Mouse (Mus musculus) kidney, postnatal 36 days (tissue): Measurements from ENCODE around the gene Wdr45b.
"Not testable (repeated sequence)": the region's sequence is repeated elsewhere in the genome, so short reads cannot be mapped to it uniquely, and the experiment has no call there.

Source experiments
- DNase-seq, 2 experiments: peaks; one replicate each; pipeline ENCODE4 v3.0.0; 2021 to 2022; ENCODE audit warnings: mixed read lengths in 2 of 2

Wdr45b gene

DNA sequence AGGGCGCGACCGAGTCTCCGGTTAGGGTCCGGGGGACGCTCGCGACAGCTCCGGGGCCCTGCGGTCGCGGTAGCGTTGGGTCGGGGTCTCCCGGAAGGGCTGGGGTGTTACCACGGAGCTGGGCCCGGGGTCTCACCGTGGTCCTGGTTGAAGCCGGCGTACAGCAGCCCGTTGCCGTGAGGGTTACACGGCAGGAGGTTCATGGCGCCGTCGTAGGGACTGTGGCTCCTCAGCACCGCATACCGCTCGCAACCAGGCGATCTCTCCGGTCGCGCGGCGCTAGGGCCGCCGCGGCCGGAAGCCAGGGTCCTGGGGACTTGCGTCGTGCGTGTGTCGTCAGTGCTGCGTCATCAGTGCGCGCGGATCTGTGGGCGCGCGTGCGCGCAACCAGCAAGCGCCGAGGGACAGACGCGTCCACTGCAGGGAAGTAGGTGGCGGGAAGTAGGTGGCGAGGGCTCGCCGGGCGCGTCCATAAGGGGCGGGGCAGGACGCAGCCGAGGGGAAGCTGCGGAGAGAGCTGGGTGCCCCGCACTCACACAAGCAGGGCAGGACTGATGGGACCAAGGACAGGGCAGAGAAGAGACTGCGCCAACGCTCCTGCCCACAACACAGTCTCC, at the start of gene Wdr45b:
Wdr45b (minus strand) TSS at position 355 of the 617 bp plus-strand sequence.
- DNase-seq = peak; percentile 98 to 99

DNA sequence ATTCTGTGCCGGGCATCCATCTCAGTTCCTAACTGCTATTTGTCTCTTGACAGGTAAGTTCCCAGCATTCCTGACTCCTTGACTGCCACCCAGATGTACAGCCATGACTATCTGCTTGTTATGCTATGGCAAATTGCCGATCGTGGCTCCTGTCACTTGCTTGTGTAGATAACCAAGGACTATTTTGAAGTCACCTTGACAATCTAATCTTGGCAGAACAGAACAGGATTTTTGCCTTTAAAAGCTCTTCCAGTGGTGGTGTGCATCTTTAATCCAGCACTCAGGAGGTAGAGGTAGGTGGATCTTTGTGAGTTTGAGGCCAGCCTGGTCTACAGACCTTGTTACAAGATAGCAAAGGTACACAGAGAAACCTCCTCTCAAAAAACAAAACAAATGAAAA, 38.2 kb upstream of the Wdr45b start:
- DNase-seq = no peak

DNA sequence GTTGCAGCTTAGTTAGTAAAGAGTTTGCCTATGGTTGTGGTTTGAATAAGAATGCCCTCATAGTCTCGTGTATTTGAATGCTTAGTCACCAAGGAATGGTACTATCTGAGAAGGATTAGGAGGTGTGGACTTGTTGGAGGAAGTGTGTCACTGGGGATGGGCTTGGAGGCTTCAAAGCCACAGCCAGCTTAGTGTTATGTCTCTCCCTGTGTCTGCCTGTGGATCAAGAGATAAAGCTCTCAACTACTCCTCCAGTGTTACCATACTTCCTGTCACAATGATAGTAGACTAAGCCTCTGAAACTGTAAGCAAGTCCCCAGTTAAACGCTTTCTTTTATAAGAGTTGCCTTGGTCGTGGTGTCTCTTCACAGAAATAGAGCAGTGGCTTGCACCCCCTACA, 36.5 kb upstream of the Wdr45b start:
- DNase-seq = no peak

DNA sequence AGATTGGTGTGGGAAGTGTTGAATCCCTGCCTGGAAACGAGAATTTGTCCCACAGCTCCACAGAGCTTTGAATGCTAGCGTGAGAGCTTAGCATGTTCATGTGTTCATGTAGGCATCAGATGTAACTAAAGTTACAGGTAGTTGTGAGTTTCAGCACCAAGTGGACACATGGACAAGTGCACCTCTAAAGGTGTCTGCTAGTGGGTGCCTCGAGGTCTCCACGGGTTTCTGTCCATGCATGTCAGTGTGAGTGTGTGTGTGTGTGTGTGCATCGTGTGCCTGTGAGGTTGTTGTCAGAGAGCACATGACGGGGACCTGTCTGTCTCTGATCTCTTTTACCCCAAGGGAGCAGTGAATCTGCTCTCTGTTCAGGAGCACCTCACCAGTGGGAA, 34.3 kb upstream of the Wdr45b start:
- DNase-seq = no peak

DNA sequence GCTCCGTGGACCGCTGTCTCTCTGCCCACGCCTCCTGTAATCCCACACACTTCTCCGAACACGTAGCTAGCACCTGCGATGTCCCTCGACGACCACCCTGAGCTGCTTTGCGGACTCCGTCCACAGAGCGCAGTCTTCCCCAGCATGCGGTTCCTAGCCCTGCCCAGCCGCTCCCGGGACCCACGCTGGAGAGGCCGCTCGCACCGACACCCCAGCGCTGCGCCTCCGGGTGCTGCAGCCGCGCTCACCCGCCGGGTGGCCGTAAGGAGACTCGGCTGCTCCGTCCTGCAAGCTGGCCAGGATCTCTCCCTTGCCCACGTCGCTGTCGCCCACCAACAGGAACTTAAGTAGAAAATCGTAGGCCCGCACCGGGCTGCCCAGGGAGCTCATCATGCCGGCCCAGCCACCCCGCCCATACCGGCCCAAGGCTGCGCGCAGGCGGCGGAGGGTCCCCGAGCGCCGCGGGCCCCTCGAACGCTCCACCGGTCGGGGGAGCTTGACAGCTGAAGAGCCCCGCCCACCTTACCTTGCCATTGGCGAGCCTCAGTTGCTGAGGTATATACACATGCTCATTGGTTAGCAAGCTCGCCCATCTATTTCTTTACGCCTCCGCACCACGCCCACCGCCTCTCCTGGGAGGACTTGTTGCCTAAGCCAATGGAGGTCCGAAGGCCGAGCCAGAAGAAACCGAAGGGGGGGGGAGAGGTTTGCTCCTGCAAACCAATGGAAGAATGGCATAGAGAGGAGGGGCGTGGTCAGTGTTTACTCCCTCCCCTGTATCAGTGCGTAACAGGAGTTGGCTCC, 33.7 kb upstream of the Wdr45b start, which contains the start of gene Rab40b:
Rab40b (minus strand) TSS at position 502 of the 804 bp plus-strand sequence.
- DNase-seq = peak; percentile 94 to 97

DNA sequence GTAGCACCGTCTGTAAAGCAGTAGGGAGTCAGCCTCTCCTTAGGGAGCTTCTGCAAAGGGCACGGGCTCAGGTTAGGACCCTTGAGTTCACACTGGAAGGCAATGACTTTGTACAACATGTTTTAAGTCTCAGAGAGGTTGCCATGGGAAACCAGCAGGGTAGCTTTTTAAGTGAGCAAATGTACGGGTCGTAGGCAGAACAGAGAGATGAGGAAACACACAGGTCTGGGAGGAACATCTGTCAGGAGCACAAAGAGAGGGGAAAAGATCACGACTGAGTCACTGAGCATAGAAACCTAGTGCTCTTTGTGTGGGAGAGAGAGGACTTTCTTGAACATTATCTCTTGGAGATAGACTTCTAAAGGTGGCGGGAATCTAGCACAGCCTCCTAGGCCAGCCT, 26.0 kb upstream of the Wdr45b start:
- DNase-seq = no peak

DNA sequence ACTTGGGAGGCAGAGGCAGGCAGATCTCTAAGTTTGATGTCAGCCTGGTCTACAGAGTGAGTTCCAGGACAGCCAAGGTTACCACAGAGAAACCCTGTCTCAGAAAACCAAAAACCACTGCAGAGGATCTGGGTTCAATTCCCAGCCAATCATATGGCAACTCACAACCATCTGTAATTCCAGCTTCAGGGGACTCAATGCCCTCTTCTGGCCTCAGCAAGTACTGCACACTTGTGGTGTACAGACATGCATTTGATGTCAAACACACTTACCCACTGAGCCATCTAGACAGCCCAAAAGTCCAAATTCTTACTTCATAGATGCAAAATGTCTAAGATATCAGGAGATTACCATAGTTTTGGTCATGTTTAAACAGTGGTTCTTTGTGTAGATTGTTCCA, 24.4 kb upstream of the Wdr45b start:
- no peak for DNase-seq

DNA sequence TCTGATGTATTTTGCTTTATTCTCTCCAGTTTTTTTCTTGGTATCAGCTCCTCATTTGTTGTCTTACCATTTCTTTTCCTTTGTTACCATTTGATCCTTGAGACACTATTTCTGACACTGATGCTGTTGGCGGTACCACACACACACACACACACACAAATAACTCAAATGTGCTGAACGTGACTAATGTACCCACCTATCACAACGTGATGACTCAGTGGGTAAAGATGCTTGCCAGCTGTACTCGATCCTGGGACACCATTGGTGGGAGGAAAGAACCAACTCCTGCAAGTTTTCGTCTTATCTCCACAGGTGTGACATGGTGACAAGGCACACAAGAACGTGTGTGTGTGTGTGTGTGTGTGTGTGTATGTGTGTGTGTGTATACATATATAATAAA, 19.1 kb upstream of the Wdr45b start:
- DNase-seq = no peak

DNA sequence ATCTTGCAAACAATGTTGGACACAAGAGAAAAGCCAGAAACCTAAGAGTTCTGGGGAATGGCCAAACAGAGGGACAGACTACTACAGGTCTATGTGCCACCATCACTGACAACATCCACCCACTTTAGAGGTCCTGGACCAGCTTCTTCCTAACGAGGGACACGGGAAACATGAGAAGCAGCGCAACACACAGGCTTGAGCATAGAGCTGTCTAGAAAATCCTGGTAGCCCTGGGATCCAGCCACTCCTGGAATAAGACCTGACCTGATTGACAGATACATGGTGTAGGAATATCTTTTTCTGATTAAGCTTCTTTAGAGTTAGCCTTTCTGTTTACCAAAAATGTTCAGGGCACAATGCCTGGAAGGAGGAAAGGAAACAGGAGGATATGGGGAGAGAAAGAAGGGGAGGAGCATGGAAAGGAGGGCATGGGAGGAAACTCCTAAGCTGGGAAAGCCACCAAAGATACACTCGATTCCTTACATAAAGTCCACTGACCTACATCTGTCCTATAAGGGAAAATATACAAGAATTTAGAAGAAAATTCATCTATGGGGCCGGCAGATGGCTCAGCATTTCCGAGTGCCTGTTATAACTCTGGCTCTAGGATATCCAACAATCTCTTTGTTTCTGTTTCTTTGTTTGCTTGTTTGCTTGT, 16.2 kb upstream of the Wdr45b start:
- DNase-seq = no peak

DNA sequence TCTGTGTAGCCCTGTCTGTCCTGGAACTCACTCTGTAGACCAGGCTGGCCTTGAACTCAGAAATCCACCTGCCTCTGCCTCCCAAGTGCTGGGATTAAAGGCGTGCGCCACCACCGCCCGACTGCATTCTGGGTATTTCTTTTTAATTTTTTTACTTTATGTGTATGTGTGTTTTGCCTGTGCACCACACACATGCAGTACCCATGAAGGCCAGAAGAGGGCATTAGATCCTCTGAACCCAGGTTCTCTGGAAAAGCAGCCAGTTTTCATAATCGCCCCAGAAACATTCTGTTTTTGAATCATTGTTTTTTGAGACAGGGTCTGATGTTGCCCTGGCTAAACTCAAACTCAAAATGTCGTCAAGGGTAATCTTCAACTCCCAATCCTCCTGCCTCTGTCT, 15.4 kb upstream of the Wdr45b start:
- DNase-seq = peak; percentile 34 to 79

DNA sequence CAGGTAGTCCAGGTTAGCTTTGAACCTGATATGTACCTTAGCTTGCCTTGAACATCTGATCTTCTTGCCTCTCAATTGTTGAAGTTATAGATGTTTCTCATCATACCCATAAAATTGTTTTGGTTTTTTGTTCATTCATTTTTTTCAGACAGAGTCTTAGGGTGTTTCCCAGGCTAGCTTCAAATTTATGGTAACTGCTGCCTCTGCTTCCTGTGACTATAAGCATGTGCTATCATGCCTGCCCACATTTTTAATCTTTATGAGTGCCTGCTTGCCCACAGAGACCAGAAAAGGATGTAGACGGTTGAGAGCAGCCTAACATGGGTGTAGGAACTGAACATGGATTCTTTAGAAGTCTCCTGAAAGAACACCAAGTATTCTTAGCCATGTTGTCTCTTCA, 14.5 kb upstream of the Wdr45b start:
- DNase-seq = no peak

DNA sequence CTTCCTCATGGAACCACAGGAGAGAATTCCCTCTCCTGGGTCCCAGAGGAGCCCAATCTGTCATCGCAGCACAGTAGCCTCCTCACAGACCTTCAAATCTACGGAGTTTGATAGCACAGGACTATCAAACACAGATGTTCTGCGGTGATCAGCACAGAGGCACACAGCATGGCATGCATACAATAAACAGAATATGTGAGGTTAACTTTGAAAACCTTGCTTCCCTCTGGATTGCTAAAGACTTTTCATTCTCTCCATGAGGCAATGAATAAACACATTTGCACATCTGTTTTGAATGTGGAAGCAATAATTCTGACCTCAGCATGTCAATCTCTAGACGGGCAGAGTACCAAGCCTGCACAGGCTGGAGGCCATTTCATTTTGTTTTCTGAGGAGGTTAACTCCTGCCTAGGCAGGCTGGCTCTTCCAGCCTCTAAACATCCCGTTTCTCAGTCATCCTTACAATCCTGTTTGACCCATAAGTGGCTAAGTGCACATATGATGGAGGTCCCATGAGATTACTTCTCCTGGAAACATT, 13.0 kb upstream of the Wdr45b start:
- no peak for DNase-seq

DNA sequence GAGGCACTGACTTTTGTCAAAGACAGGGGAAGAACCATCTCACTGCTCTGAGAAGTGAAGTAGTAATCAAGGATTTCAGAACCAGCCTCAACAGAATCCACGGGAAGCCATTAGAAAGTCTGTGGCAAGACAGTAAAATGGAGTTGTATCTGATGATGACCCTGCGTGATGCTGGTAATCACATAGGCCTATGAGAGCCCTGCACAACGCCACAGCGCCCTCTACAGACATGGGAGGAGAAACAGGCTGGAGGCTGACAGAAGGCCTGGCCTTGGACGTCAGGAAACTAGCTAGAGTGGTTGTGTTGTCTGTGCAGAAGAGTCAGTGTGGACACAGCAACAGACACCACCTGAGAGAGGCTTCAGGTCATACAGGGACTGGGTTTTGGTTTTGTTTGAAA, 8.0 kb upstream of the Wdr45b start:
- DNase-seq = peak; percentile 28 to 75

DNA sequence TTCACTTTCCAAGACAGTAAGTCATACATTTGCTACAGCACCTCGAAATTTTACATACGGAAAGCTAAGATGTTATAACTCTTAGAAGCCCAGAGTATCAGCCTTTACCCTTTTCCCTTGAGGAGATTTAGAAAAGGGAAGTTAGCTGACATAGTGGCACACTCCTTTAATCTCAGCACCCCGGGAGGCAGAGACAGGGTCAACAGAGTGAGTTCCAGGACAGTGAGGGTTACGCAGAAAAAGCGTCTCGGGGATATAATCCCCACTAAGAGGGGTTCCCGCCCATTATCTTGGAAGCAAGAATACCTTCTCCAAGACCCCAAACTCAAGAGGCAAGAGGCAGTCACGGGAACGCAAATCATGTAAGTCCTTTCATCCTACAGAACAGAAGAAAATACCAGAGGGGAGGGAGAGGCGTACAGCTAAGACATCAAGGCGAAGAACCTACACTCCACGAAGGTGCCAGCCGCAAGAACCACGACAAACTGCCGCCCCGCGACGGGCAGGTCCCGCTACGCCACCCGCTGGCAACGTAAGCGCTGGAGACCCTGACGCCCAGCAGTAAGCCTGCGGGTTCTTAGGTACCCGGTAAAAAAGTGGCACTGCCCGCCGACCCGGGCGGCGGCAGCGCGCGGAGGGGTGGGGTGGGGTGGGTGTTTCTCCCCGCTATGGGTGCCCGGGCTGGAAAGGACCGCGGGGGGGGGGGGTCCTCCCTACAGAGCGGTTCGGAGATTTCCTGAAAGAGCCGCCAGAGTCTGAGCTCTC, 737 bp downstream of the Wdr45b start:
- peak; percentile 21 to 60 for DNase-seq

DNA sequence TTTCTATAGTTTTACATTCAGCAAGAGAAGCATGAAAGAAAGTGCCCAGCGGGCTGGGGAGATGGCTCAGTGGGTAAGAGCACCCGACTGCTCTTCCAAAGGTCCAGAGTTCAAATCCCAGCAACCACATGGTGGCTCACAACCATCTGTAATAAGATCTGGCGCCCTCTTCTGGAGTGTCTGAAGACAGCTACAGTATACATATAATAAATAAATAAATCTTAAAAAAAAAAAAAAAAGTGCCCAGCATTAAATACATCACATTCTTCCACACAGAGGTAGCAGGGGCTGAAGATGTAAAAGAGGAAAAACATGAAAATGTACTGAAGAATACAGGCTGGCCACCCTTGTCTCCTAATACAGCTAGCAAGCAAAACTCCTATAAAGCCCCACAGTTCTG, 5.5 kb downstream of the Wdr45b start:
- not testable (repeated sequence) for DNase-seq

DNA sequence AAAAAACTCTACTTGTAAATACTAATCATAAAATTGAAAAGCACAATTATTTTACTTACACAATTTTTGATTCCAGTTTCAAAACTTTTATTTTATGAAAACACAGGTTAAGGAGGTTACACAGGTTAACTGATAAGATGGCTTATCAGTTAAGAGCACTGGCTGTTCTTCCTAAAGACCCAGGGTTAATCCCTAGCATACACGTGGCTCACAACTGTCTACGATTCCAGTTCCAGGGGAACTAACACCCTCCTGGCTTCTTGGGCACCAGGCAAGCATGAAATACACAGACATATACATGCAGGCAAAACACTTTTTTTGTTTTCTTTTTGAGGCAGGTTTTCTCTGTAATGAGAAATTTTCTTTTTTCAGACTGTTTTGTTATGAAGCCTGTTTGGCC, 6.1 kb downstream of the Wdr45b start:
- DNase-seq = no peak

DNA sequence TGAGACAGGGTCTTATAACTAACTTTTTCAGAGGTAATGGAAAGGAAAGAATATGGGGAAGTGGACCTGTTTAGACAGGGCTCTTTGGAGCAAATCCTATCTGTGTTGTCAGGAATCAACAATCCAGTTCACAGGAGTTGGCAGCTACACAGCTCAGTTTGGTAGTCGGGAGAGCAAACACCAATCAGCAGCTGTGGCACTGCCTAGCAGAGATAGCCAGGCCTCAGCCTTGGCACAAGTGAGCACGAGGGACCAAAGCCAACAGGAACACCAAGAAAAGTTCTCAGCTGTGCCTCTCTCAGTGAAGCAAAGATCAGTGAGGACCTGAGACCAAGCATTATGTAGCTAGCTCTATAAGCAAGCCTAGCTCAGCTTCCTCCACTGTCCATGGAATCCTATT, 7.2 kb downstream of the Wdr45b start:
- no peak for DNase-seq

DNA sequence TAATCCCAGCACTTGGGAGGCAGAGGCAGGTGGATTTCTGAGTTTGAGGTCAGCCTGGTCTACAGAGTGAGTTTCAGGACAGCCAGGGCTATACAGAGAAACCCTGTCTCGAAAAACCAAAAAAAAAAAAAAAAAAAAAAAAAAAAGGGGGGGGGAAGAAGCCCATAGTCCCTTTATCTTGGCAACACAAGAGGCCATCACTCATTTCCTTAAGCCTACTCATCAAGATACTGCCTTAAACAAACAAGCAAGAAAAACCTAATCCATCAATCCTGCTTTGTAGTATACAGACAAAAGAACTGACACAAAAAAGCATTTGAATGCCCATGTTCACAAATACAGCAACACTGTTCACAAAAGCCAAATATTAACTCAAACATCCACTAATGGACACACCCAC, 11.8 kb downstream of the Wdr45b start:
- not testable (repeated sequence) for DNase-seq

DNA sequence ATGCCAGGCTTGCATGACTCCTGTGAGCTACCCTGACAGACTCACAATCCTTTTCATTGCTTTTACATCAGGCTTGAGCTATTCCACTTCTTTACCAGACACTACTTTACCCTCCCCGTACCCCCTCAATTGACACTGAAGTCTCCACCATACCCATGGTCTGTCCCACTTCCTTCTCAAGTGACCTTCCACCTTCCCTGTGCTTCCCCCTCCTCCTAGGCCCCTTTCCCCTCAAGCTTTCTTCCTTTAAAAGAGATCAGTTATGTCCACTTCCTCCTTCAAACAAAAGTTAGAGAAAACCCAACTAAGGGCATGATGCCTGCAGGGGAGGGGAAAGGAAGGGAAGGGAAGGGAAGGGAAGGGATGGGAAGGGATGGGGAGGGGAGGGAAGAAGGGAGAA, 14.0 kb downstream of the Wdr45b start:
- DNase-seq = no peak

DNA sequence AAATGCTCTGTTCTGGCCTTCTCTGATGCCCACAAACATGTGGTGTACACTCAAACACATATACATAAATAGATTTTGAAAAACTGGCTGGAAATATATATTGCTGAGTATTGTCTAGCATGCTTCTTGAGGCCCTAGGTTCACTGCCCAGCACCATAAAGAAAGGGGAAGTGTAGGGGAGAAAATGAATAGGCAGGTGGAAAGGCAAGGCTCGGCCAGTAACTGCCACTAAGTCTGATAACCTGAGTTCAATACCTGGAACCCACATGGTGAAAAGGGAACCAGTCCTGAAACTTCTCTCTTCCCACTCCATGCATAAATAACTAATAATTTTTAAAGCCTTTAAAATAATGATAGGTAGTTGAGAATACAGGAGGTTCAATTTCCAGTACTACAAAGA, 14.6 kb downstream of the Wdr45b start:
- DNase-seq = no peak

DNA sequence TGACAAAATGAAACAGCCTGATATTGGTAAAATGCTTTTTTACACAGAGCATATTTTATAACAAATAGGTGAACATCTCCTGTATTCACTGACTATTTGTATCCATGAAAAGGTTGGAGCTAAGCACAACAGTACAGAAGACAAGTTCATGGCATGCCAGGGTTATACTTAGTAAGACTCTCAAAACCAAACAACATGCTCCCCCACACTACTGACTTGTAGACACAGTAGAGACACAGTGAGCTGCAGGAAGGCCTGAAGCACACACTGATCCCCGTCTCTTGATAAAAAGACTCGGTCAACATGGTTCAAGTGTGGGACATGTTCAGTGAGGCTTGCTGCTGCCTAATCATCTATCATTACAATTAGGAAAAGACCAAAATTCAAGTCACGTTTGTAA, 22.6 kb downstream of the Wdr45b start:
- no peak for DNase-seq

DNA sequence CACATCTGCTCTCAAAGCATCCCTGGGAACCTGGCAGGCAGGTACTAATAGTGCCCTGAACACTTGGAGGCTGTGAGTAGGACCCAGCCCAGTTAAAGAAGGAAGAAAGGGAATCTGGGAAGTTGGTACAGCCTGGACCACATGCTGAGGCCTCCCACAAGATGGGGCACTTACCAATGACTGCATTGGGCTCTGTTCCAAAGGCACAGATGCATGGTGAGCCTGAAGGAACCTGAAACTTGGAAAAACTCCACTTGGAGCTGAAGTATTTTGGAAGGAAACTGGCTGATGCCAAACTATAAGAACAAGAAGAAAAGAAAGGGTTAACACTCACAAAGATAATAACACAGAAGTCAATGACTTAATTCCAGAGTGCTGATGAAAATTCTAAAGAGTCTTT, 25.6 kb downstream of the Wdr45b start:
- DNase-seq = peak in 1 of 2 experiments; percentile 12

DNA sequence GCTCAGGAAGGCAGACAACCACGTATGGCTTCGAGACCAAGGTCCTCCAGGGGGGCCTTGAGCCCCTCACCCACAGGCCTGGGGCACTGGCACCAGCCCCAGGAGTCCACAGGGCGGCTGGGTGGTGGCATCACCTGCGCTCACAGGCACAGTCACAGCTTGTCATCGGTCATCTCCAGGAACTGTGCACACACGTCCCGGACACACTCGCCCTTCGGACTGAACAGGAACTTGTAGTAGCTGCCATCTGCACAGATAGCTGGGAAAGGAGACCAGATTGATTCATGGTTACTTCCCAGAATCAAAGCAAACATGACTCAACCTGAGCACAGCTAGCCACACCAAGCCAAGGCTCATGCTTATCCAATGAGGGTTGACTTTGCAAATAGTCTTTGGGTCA, 26.0 kb downstream of the Wdr45b start:
- no peak for DNase-seq
